Mouse (Mus musculus) left cerebral cortex, adult 11 months (tissue): ENCODE data around the gene Iqgap2.

ENCODE experiments used
- DNase-seq: peaks from one replicate; pipeline ENCODE4 v3.0.0; 2022; ENCODE audit warnings: low spot score

The Iqgap2 gene

DNA sequence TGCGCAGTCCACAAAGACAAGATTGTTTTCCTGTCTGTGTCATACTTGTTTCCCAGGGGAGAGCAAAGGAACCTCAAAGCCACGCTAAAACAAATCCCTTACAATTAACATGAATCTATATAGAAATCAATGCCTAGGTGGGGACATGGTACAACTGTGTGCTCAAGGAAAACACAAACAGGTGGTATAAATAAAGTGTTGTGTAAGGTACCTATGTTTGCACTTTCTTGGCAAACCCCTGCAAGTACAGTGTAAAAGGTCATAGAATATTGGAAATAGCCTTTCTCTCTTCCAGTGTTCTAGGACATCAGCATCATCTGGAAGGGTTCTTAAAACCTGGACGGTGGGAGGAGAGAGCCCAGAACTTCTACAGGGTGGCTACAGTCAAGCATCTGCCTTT, 7.3 kb downstream of the Iqgap2 start:
- no peak for DNase-seq

DNA sequence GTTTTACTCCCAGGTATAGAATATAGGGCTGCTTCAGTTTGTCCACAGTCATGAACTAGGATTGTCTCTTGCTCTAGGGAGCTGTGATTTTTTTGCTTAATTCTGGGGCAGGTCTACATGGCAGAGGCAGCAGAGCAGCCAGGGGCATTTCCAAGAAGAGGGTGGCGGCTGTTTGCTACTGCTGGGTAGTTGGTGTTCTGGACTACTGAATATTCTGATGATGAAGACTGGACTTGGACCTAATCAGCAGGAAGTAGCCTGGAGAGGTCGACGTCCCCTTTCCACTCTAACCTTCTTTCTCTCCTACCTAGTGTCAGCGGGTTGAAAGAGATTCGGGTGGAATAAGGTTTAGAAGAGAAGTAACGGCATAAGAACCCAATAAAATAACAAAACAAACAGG, 9.7 kb downstream of the Iqgap2 start:
- no peak for DNase-seq

DNA sequence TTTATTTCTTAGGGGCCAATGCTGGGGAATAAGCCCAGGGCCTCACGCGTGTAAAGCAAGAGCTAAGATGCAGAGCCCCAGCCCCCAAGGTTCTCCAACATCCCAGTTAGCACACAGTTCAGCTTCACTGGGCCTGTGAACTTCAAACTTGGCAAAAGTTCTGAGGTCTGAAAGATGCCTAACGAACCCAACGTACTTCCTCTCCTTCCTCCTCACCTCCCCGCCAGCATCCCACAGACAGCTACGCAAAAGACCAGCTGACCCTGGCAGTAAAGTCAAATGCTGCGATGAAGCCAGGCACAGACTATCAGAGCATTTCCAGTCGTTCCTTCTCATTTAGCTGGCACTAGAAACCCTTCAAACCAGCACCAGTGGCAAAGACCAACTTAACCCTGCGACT, 10.3 kb downstream of the Iqgap2 start:
- no peak for DNase-seq

DNA sequence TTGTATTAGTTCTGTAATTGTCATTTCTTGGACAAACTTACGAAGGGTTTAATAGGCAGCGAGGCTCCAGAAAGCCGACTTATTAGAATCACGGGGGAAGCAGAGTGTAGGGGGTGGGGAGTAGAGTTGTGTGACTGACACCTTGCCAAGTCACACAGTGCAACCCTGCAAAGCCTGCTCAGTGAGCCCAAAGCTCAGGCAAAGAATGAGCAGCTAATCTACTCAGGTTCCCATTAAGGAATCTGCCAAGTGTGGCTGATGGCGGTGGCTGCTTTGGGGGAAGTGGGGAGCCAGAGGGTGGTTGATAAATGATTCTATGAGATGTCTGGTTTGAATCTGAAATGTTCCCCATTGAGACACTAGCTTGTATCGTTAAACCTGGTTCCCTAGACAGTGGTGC, 11.1 kb downstream of the Iqgap2 start:
- DNase-seq, result no peak

DNA sequence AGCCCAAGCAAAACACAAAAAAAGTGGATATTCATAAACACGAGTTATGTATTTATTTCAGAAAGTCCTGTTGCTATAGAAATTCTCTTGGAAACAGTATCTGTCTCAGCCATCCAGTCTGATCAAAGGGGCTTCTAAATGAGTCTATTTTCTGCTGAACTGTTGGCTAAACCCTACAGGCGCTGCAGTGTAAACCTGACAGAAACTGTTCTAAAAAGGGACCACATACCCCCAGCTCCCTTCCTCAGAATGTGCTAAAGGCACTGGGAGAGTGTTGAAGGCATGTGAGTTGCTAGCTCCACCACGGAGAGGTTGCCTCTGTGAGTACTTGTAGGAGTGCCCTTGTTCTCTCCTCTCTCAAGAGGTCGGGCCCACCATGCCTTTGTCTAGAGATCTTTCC, 19.7 kb downstream of the Iqgap2 start:
- no peak for DNase-seq

DNA sequence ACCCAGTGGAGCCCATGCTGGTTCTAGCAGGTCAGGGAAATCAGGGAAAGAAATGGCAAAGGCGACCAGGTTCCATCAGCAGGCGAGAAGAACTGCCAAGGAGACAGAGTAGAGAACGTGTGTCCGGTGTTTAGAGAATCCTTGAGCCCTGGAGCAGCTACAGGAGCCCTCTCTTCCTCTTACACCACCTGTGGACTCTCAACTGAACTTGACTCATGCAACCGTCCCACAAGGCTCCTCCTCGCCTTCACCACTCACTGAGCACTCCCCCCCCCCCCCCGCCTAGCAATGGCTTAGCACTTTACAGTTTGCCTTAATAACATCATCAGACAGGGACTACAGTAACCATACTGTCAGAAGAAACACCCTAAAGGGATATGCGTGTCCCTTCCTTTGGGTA, 21.1 kb downstream of the Iqgap2 start:
- no peak for DNase-seq

DNA sequence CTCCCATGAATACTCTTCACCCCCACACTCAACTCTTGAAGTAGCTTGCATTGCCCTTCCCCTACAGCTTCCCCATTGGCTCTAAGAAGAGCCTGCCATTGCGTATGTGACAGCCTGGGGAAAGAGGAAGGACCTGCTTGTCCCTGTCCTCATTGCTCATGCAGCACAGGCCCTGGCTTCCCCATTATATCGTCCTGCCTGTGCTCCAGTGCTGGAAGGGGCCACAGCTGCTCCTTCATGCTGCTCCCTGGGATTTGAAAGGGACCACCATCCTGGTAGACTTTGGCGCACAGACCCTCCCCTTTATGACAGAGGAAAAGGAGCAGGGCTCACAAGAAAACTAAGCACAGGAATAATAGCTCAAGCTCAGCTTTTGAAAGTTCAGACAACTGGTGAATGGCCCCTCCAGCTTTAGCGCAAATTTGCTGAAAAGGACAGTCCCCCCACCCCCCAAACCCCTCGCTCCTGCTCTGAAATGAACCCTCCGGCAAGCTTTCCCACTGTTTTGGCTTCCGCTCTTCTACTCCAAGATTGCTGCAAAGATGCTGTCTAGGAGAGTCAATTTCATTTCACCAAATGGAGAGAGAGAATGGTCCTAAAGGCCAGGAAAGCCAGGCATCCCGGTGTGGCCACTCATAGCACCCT, 22.7 kb downstream of the Iqgap2 start:
- no peak for DNase-seq

DNA sequence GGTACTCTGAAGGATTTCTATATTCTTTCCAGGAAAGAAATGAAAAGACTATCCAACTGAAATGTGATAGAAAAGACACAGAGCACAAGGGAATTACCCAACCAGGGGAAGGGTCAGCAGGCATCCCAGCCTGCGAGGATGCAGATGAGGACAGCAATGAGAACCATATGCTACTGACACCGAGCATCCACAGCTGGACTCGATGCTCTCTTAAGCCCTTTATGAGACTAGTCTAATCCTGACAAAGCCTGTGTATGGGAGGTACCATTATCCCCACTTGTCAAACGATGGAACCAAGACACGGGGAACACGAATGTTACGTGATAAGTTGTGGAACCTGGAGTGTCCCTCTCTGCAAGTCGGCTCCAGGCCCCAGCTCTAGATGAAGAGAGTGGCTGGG, 29.5 kb downstream of the Iqgap2 start:
- DNase-seq, result no peak

DNA sequence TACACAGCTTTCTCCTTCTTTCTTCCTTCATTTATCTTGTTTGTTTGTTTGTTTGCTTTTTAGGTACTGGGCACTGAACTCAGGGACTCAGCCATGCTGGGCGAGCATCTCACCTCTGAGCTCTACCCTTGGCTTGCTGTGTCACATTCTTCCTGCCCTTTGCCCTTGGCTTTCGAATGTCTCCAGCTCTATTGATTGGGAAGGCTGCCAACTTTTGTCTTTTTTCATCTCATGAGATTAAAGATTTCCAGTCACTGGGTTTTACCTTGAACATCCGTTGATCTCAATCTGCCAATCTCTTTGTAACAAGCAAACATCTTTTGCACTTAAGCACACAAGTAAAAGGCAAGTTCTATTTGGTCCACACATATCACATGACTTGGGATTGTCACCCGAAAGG, 32.5 kb downstream of the Iqgap2 start:
- DNase-seq, result no peak

- no peak for DNase-seq
Observed at GRCm38 (mm10) chr13:95858866-95859265, 32.9 kb downstream of the Iqgap2 start.

DNA sequence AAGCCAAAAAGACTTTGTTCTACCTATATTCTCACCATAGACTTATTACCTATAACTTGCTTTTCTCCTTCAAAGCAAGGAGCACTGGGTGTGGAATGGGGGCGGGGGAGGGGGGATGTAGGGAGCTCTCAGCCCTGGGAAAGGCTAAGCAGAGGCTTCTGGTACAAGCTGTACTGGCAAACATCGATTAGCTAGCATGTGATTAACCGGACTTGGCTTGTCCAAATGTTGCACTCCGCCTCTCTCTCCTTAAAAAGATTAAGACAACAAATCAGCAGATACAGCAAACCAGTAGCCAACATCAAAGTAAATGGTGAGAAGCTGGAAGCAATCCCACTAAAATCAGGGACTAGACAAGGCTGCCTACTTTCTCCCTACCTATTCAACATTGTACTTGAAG, 36.2 kb downstream of the Iqgap2 start:
- DNase-seq, result no peak

DNA sequence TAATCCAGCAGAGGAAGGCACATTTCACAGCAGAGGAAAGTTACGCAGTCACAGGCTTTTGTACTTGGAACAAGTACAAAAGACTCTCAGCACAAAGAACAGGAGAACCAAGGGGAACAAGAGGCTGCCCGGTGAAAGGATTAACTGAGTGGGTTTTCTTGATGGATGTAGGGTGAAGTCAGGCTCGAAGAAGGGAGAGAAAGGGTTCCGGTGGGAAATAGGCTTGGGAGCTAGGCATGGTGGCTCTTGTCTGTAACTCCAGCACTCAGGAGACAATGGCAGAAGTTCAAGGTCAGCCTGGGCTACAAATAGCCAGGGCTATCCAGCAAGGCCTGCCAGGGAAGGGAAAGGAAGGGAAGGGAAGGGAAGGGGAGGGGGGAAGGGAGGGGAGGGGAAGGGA, 40.1 kb downstream of the Iqgap2 start:
- no peak for DNase-seq

DNA sequence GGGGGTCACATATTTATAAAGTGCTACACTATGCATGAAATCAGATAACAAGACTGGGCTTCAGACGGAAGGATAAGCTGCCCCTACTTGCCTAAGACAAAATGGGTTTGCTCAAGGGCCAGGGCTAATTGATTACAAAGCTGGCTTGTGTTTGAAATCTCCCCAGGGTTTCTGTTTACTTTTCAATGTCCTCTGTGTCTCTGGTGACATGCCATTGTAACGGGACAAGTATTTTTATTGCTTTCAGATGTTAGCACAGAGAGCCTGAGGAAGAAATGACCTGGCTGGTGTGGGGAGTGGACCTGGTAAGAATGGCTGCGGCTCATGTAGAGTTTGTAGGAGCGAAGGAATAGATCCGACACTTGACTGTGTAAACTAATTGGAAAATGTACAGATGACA, 41.3 kb downstream of the Iqgap2 start:
- DNase-seq, result no peak

DNA sequence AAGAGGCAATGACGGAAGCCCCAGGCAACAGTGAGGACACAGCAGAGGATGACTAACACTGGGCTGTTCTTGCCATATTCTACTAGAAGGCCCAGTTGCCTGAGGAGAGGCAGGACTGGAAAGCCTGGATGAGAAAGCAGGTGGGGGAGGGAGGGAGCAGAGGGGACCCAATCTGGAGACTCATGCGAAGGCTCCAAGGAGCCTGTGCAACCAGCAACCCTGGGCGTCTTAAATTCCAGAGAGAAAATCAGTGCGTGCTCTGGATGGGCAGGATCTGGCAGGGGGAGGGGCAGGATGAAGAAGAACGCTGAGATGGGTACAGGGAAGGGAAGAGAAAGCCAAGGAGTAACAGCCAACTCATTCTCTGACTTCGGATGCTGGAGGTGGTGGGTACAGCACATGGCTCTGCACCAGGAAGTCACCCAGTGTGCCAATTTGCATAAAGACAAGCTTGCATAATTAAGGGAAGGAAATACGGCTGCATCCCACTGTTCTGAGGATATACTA, 42.2 kb downstream of the Iqgap2 start:
- no peak for DNase-seq

- DNase-seq, result no peak
Observed at GRCm38 (mm10) chr13:95846364-95846763, 45.4 kb downstream of the Iqgap2 start.

DNA sequence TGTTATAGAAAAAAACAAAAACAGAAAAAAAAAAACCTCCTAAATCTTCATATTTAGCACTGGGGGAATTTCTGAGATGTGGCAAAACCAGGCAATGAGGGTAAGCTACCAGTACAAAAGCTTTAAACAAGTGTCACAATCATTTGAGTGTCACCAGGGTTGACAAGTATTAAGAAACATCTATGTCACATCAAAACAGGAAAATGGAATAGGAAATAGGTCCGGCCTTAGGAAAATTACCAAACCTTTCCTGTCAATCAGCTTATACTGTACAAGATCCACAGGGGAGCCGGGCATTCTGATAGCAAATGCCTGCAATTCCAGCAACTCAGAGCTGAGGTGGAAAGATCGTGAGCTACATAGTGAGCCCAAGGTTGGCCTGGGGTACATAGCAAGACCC, 46.8 kb downstream of the Iqgap2 start:
- DNase-seq, result no peak

GRCm38 (mm10) chr13:95843411-95844026, 48.2 kb downstream of the Iqgap2 start:
- no peak for DNase-seq

DNA sequence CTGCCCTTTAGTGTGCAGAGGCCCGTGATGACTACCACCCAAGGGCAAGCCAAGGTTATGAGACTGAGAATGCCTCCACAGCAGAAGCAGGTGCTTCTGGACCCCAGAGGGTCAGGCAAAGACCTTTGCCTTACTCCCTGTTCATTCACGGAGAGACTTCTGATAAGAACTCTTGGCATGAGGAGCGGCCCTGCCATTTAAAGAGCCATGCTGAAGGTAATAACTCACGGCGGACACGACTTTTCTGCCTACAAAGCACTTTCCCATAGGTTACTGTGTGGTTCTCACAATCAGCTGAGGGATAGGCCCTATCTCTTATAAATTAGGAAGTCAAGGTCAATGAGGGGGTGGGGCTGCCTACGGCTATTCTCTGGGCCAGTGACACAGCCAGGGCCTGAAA, 48.9 kb downstream of the Iqgap2 start:
- no peak for DNase-seq

- no peak for DNase-seq
Observed at GRCm38 (mm10) chr13:95841946-95842345, 49.8 kb downstream of the Iqgap2 start.

GRCm38 (mm10) chr13:95836944-95837343, 54.8 kb downstream of the Iqgap2 start:
- DNase-seq, result no peak

DNA sequence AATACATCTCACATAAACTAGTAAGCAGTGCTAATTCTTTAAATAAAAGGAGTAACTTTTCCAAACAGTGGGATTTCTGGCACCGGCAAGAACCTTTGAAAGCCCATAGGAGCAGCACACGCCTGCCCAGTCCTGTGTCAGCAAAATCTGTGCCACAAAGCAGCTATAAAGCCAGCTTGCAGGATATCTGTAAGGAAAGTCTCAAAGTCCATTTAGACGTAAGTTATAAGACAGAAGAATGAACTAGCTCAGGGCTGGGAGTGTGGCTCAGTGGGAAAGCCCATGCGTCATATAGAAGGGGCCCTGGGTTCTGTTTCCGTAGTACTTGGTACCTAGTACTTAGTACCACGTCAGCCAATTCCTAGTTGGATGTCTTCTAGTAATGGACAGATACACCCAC, 58.2 kb downstream of the Iqgap2 start:
- no peak for DNase-seq

GRCm38 (mm10) chr13:95832712-95833111, 59.0 kb downstream of the Iqgap2 start:
- DNase-seq, result no peak

GRCm38 (mm10) chr13:95831760-95832159, 60.0 kb downstream of the Iqgap2 start:
- no peak for DNase-seq
